Mouse (Mus musculus): Measurements from ENCODE around the gene 0610010K14Rik.

DNA sequence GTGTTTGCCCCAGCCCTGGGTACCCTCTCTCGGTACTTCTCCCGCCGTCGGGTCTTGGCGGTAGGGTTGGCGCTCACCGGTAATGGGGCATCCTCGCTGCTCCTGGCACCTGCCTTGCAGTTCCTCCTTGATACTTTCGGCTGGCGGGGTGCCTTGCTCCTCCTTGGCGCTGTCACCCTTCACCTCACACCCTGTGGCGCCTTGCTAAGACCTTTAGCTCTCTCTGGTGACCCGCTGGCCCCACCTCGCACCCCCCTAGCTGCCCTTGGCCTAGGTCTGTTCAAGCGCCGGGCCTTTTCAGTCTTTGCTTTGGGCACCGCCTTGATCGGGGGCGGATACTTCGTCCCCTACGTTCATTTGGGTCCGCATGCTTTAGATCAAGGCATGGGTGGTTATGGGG lies 22.4 kb downstream of the 0610010K14Rik start:
- no peak for TF ChIP-seq POLR2A (IDR thresholded peaks at IDR 0.05; ENCODE audit: insufficient read depth, low read depth, low read length)
- no peak for TF ChIP-seq CTCF (IDR thresholded peaks at IDR 0.05; ENCODE audit: insufficient read depth, low read depth, low read length)

Measured in olfactory bulb, adult 2 months (tissue).